Mouse (Mus musculus) CH12.LX (cell line): ENCODE results near the gene Trmt11.

Experiments used
- CHD1 ChIP-seq: IDR thresholded peaks from 2 replicates; pipeline ENCODE4 v1.6.1; 2012; ENCODE audit warnings: low read depth, low read length, improper control_type of control experiment, inconsistent platforms
- CTCF ChIP-seq, 2 experiments: IDR thresholded peaks in 1 of 2; conservative IDR thresholded peaks in 1 of 2; 2 replicates each; pipeline ENCODE4 v1.5.1; 2011 to 2012; ENCODE audit warnings: low read depth in 2 of 2, low read length in 2 of 2, improper control_type of control experiment in 1 of 2, inconsistent platforms in 1 of 2, mild to moderate bottlenecking in 1 of 2, moderate library complexity in 1 of 2
- ETS1 ChIP-seq: conservative IDR thresholded peaks from 2 replicates; pipeline ENCODE4 v1.6.1; 2012; ENCODE audit warnings: low read depth, mild to moderate bottlenecking, inconsistent platforms, low read length, improper control_type of control experiment, moderate library complexity
- POLR2A ChIP-seq: IDR thresholded peaks from 2 replicates; pipeline ENCODE4 v1.6.1; 2011; ENCODE audit warnings: low read depth, mild to moderate bottlenecking, improper control_type of control experiment, low read length
- TCF12 ChIP-seq: IDR thresholded peaks from 2 replicates; pipeline ENCODE4 v1.6.1; 2014; ENCODE audit warnings: low read depth, mild to moderate bottlenecking, inconsistent platforms, low read length, improper control_type of control experiment
- UBTF ChIP-seq: IDR thresholded peaks from 2 replicates; pipeline ENCODE4 v1.6.1; 2012; ENCODE audit warnings: low read depth, mild to moderate bottlenecking, inconsistent platforms, low read length, improper control_type of control experiment, moderate library complexity

DNA sequence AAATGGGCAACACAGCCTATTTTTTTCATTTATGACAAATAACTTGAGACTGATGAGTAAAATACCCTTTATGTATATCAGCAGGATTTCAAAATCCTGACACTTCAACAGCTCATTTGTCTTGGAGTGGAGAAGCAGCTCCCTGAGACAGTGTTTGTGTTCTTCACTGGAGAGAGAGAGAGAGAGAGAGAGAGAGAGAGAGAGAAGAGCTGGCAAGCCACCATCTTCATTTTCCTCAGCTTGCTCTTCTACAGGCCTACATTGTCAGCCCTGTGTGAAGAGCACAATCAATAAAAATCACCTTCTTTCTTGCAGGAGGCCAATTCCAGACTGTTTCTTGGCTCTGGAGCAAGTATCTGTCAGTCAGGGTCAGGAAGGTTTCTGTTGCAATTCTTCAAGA lies 78.8 kb downstream of the Trmt11 start:
- TF ChIP-seq CTCF (conservative IDR thresholded peaks at IDR 0.05 in 1 of 2, IDR thresholded peaks at IDR 0.05 in 1 of 2; ENCODE audit: low read depth in 2 of 2, low read length in 2 of 2), result no peak
- TF ChIP-seq ETS1, result no peak
- TF ChIP-seq POLR2A, result no peak
- no peak for TF ChIP-seq CHD1
- no peak for TF ChIP-seq TCF12
- no peak for TF ChIP-seq UBTF
